Mouse (Mus musculus): ENCODE data around the gene Zfr2. TPM values are rescaled to one million over a fixed set of nuclear protein-coding genes. Genes with fewer than 3 reads are reported as not detected.

Zfr2 gene
- total RNA-seq, 2 experiments from 2014 or later = 2.3 to 2.5 TPM

Small RNAs within 50 kb of the gene (microRNA-seq; reads per million reads assigned to microRNA genes)
- gene Mir3057 = 31.5 to 47.5 reads per million in 2 experiments

Other genes with a start within 250 kb of the Zfr2 start
- gene Gng7, start 218.2 kb upstream of the Zfr2 start, total RNA-seq (2021) = 1 to 10 TPM in 1 of 2 experiments, under 1 TPM in 1; 0.82 to 1.3 TPM
- not detected for gene Diras1, start 207.5 kb upstream of the Zfr2 start, total RNA-seq (2021)
- 10 to 100 TPM; 12.8 to 14.2 TPM for gene Slc39a3, start 195.7 kb upstream of the Zfr2 start, total RNA-seq (2021)
- 100 to 1,000 TPM in 1 of 2 experiments, 10 to 100 TPM in 1; 99.5 to 102 TPM for gene Sgta, start 173.0 kb upstream of the Zfr2 start, total RNA-seq (2021)
- gene Thop1, start 163.1 kb upstream of the Zfr2 start, total RNA-seq (2021) = 10 to 100 TPM; 12.8 to 14.8 TPM
- under 1 TPM; 0.31 to 0.74 TPM for gene Creb3l3, start 134.3 kb upstream of the Zfr2 start, total RNA-seq (2021)
- gene Map2k2, start 127.2 kb upstream of the Zfr2 start, total RNA-seq (2021) = 100 to 1,000 TPM; 118 to 132 TPM
- 10 to 100 TPM; 33.8 to 34.9 TPM for gene Zbtb7a, start 97.9 kb upstream of the Zfr2 start, total RNA-seq (2021)
- gene Pias4, start 65.2 kb upstream of the Zfr2 start, total RNA-seq (2021) = 10 to 100 TPM; 16.5 to 16.9 TPM
- gene Eef2, start 56.5 kb upstream of the Zfr2 start, total RNA-seq (2021) = 1,000 to 10,000 TPM; 1,062 to 1,185 TPM
- gene Dapk3, start 50.1 kb upstream of the Zfr2 start, total RNA-seq (2021) = 10 to 100 TPM; 29.9 to 34.5 TPM
- not detected for gene 4930442H23Rik, start 49.3 kb upstream of the Zfr2 start, total RNA-seq (2021)
- gene Nmrk2, start 31.1 kb upstream of the Zfr2 start, total RNA-seq (2021) = 1 to 10 TPM; 7.1 to 8.8 TPM
- not detected for gene Atcay, start 2.3 kb upstream of the Zfr2 start, total RNA-seq (2021)
- under 1 TPM; 0.42 to 0.87 TPM for gene Matk, start 19.8 kb downstream of the Zfr2 start, total RNA-seq (2021)
- gene Mrpl54, start 33.8 kb downstream of the Zfr2 start, total RNA-seq (2021) = 10 to 100 TPM; 85.7 to 89.6 TPM
- gene Apba3, start 33.8 kb downstream of the Zfr2 start, total RNA-seq (2021) = 100 to 1,000 TPM in 1 of 2 experiments, 10 to 100 TPM in 1; 85.9 to 110 TPM
- gene Tjp3, start 58.4 kb downstream of the Zfr2 start, total RNA-seq (2021) = under 1 TPM in 1 of 2 experiments, not detected in 1; 0.87 TPM
- 10 to 100 TPM; 23.1 to 25.6 TPM for gene Pip5k1c, start 59.8 kb downstream of the Zfr2 start, total RNA-seq (2021)
- gene Cactin, start 87.9 kb downstream of the Zfr2 start, total RNA-seq (2021) = 10 to 100 TPM; 14.6 to 15.8 TPM
- gene Tbxa2r, start 95.6 kb downstream of the Zfr2 start, total RNA-seq (2021) = 1 to 10 TPM; 2.5 to 2.7 TPM
- 1 to 10 TPM; 3.4 to 4.7 TPM for gene Gipc3, start 110.1 kb downstream of the Zfr2 start, total RNA-seq (2021)
- 10 to 100 TPM; 57.1 to 62.2 TPM for gene Hmg20b, start 117.3 kb downstream of the Zfr2 start, total RNA-seq (2021)
- 10 to 100 TPM; 11.0 to 12.7 TPM for gene Mfsd12, start 124.3 kb downstream of the Zfr2 start, total RNA-seq (2021)
- gene 4930404N11Rik, start 132.7 kb downstream of the Zfr2 start, total RNA-seq (2021) = under 1 TPM; 0.45 to 0.51 TPM
- gene Fzr1, start 145.4 kb downstream of the Zfr2 start, total RNA-seq (2021) = 10 to 100 TPM; 27.6 to 35.6 TPM
- 10 to 100 TPM; 49.9 to 59.6 TPM for gene Dohh, start 151.3 kb downstream of the Zfr2 start, total RNA-seq (2021)
- gene Gm48551, start 151.3 kb downstream of the Zfr2 start, total RNA-seq (2021) = 1 to 10 TPM in 1 of 2 experiments, under 1 TPM in 1; 0.65 to 2.3 TPM
- gene Gm48552, start 155.8 kb downstream of the Zfr2 start, total RNA-seq (2021) = under 1 TPM in 1 of 2 experiments, not detected in 1; 0.51 TPM
- gene Smim24, start 159.9 kb downstream of the Zfr2 start, total RNA-seq (2021) = 1 to 10 TPM; 1.9 to 2.2 TPM
- 10 to 100 TPM; 91.0 to 93.4 TPM for gene Nfic, start 222.5 kb downstream of the Zfr2 start, total RNA-seq (2021)
- gene Celf5, start 249.6 kb downstream of the Zfr2 start, total RNA-seq (2021) = under 1 TPM; 0.17 to 0.21 TPM

Data from heart, adult 18-20 months (tissue).